Mouse (Mus musculus) c-Kit-negative CD71-positive TER-119-positive erythroid progenitor cells, embryonic 14.5 days (primary cell): ENCODE data around the gene Atp6v1f.
A peak's percentile ranks its signal among the peaks of the same experiment; 100 is the strongest.

Source experiments
- DNase-seq: peaks from one replicate; pipeline ENCODE4 v3.0.0-alpha.2; 2013; ENCODE audit warnings: low read depth, low spot score

Gene Atp6v1f

GRCm38 (mm10) chr6:29467583-29468354 lies at the start of gene Atp6v1f:
Atp6v1f (plus strand) TSS chr6:29467718.
- DNase-seq = peak; percentile 90

DNA sequence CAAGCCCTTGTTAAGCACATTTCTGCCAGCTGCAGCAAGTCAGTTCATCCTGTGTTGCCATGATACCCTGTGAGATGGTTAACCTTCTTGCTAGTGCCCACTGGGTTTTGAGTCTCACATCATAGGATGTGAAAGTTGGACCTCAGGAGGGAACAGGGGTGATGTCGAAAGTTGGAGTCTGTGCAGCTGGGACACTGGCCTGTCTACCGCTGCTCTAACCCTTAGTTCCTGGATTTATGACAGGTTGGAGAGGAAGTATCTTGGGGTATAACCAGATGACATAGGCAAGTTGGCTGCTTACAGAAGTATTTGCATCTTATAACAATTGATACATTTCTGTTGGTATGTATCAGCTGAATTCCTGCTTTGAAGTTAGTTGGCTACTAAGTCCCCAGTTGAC lies 46.9 kb upstream of the Atp6v1f start:
- no peak for DNase-seq

- DNase-seq = no peak
These were observed 42.4 kb upstream of the Atp6v1f start for GRCm38 (mm10) chr6:29425118-29425517.

DNA sequence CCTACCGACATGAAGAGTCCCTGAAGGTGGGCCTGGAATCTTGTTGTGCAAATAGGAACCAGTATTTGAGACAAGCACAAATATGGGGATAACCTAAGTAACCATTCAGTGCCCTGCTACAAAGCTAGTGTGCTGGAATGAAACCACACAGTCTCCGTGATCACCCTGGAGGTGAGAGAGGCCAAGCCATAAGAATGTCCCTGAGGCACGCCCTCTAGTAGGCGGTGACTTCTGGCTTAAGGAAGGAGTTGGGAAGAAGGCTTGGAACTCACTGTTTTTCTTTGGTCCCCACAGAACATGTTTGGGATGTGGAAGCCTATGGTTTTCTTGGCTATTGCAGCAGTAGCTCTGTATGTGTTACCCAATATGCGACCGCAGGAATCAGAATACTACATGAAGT lies 41.2 kb upstream of the Atp6v1f start:
- DNase-seq = no peak

DNA sequence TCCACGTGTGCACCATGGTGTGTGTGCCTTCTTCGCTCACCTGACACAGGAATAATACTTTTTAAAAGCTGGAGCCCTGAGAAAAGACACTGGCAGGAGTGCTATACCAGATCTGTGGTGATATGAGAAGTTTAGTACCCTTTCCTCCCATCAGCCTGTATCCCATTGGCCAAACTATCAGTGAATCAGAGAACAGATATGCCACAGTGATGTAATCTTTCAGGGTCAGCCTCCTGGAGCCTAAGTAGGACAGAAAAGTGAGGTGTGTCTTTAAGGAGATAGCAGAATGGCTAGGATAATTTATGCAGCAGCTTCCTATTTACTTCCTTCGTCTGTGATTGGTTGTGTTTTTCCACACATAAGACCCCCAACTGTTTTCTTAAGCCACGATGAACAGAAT lies 39.3 kb upstream of the Atp6v1f start:
- DNase-seq = no peak

DNA sequence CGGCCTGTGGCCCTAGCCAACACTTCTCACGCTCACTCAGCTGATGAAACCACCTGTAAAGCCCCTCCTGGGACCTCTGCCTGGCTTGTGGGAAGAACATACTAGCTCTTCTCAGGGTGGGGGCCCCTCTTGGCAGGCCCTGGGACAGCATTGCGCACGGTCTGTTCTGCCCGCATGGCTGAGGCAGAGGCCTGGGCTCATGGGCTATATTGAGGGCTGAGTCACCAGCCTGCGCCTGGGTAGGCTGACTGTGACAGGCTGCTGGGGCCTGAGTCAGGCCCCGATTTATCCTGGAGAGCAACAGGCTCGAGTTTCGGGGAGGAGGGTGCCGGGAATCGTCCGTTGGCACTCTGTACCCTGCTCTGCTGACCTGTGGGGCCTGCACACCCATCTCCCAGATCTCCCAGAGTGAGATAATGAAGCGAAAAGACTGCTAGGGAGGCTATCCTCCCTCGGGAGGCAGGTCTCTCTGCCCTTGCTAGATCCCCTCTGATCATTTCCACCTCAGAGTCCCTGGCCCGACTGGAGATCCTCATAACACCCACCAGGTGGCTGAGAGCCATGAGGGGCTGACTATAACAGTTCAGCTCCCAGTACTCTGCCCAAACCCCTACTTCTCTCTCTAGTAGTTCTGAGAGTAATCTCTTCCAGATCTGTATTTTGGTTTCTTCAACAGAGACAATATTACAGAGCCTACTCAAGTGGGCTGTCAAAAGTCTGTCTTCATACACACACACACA lies 36.7 kb upstream of the Atp6v1f start:
- no peak for DNase-seq

DNA sequence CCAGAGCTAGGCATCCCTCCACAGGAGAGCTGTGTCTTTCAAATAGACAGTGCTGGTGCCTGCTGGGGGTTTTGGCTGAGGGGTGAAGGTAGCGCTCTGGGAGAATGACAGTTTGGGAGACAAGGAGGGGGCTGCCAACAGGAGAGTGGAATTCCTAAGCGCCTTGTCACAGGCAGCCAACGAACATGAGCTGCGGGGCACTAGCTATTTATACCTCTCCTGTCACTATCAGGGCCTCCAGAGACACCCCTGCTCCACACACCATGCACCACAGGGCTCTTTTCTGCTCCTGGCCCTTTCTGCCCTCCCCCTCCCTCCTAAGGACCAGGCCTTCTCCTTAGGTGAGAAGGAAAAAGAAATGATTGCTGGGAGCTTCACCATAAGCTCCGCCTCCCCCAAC lies 36.0 kb upstream of the Atp6v1f start:
- no peak for DNase-seq

- DNase-seq = no peak
These were observed 35.4 kb upstream of the Atp6v1f start for GRCm38 (mm10) chr6:29432156-29432555.

DNA sequence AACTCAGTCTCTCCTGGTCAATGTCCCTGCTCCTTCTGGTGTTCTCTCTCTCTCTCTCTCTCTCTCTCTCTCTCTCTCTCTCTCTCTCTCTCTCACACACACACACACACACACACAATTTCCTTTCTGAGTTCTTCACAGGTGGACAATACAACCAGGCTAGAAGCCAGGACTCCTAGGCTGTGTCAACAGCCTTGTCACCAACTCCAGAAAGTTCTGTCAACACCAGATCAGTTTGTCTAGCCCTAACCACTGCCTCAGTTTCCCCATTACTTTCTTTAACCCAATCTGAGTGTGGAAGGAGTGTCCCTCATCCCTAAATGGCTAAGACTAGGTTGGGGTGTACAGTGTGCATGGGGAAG lies 34.9 kb upstream of the Atp6v1f start:
- DNase-seq = no peak

DNA sequence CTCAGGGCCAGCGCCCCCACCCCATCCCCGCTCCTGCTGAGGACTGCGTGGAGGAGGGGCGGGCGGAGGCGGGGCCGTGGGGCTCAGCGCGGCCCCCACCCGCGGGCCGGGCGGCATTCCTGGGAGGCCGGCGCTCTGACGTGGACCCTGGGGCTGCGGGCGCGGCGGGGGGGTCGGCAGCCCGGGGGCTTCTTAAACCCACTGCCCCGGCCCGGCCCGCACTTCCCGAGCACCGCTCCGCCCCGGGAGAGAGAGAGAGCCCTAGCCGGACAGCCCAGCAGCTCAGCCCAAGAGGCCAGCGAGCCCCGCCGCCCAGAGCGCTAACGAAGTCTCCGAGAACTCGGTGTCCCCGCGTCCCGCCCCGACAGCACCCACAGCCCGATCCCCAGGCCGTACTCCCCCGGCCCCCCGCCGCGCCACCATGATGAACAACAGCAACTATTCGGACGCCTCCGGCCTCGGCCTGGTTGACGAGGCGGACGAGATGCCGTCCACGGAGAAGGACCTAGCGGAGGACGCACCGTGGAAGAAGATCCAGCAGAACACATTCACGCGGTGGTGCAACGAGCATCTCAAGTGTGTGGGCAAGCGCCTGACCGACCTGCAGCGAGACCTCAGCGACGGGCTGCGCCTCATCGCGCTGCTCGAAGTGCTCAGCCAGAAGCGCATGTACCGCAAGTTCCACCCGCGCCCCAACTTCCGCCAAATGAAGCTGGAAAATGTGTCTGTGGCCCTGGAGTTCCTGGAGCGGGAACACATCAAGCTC lies 34.3 kb upstream of the Atp6v1f start, which contains the start of gene Flnc:
TSS of gene Flnc (plus strand) at position 219 of the 766 bp plus-strand sequence.
- no peak for DNase-seq

DNA sequence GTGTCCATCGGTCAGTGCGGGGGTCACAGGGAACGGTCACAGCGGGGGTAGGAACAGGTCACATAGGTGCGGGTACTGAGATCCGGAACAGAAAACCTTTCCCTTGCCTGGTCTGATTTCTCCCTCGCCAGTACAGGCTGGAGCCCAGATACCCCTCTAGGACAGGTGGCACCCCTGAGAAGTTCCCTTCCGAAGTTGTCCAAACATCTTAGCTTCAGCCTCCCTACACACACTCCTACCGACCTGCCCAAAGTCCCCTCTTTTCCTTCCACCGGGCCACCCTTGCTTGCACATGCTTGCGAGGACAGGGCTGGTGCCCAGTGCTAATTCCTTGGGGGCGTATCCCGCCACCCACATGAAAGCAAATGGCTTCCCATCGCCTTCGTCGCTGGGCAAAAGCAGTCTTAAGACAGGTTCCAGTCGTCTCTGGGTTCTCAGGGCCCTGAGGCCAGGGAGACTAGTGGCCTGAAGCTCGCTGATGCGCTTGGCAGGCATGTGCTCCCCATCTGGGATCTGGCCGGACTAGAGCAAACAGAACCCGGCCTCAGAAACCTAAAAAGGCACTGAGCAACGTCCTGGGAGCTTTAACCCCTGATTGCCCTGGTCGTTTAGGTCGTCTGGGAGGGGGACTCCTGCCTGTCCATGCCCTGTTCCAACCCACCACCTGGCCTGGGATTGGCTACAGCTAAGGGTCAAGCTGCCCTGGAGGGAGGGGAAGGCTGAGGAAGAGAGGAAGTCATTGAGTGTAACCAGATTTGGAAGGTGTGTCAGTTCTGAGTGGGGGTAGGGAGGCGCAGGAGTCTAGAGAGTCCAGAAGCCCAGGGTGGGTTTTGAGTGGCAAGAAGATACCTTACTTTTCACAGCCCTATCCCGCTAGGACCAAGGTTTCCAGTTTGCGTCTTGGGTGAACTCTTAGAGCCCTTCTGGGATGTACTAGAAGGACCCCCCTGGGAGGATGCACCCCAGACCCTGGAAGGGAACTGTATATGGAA lies 33.4 kb upstream of the Atp6v1f start:
- no peak for DNase-seq

DNA sequence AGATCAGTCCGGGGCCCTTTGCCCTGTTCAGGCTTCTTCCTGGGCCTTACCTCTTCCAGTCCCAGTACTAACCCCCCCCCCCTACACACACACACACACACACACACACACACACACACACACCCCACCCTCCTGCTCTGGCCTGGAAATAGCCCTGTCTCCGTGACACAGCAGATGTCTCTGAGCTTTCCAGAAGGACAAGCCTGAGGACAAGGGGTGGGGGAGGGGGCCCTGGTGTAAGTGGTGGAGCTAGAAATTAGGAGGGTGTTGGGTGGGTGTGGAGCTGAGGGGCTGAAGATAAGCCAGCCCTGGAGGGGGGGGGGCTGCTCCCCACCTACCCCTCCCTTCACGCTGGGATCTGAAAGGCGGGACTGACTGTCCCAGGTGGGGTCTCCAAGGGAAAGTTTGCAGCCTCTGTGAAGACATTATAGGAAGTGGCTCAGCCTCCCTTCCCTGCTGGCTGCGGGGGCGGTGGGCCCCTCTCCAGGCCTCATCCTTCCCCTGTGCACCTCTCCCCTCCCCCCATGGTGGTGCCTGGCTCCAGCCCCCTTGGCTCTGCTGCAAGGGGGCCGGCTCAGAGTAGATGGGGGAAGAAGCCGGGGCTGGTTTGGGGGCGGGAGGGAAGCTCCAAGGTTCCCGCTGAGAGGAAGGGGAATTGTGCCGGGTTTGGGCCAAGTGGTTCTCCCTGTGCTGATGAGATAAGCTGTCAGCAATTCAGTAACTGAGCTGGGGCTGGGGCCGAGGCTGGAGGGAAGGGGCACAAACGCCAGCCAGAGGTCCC lies 32.4 kb upstream of the Atp6v1f start:
- DNase-seq = no peak

GRCm38 (mm10) chr6:29435940-29436451 lies 31.5 kb upstream of the Atp6v1f start:
- DNase-seq = no peak

GRCm38 (mm10) chr6:29436461-29436934 lies 31.0 kb upstream of the Atp6v1f start:
- no peak for DNase-seq

- DNase-seq = no peak
These were observed 28.3 kb upstream of the Atp6v1f start for GRCm38 (mm10) chr6:29439251-29439650.

DNA sequence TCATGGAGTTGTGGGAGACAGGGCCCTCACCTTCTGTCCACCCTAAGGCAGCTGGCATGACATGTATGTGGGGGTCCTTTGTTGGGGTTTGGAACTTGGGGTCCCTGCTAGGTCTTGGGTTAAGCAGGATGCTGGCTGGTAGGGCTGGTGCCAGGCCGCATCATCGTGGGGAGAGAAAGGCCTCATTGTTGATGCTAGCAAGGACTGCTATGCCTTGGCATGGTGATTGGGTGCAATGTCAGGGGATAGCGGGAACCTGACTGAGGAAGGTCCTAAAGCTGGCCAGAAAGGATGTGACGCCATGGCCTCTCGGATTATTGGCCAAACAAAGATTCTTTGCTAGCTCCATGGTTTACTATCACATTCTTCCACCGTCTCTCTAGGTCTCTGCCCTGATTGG lies 27.7 kb upstream of the Atp6v1f start:
- no peak for DNase-seq

- no peak for DNase-seq
These were observed 22.7 kb upstream of the Atp6v1f start for GRCm38 (mm10) chr6:29444773-29445172.

DNA sequence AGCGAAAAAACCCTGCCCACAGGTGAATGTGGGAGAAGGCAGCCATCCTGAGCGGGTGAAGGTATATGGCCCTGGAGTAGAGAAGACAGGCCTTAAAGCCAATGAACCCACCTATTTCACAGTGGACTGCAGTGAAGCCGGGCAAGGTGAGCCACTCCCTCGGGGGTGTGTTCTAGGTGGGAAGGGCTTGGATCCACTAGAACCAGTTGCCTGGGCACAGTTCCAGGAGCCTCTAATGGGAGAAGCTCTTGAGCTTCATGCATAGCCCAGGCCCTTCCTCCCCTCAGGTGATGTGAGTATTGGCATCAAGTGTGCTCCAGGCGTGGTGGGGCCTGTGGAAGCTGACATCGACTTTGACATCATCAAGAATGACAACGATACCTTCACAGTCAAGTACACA lies 22.2 kb upstream of the Atp6v1f start:
- no peak for DNase-seq

DNA sequence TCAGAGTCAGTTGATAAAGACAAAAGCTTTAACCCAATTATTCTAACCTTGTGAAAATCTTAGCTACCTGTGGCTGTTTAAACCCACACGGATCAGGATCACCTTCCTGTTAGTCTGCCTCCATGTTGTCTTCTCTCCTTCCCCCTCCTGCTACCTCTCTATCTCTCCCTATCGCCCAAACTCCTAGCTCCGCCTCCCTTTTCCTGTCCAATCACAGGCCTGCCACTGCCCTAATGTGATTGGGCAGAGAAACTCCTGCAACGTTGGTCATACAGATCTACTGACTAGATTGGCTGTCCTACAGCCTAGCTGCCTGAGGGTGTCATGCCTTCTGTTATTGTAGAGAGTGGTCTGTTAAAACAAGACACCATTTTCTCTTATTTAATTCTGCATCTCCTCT lies 17.7 kb upstream of the Atp6v1f start:
- DNase-seq = no peak

DNA sequence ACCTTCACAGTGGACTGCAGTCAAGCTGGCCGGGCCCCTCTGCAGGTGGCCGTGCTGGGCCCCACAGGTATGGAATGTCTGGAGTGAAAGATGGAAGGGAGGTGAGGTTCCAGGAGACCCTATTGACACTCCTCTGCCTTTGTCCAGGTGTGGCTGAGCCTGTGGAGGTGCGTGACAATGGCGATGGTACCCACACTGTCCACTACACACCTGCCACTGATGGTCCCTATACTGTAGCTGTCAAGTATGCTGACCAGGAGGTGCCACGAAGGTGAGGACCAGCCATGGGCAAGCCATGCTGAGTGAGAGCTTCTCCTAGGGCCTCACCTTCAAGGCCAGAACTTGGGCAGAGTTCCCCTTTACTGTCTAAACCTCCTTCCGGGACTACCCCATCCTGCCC lies 16.9 kb upstream of the Atp6v1f start:
- DNase-seq = no peak
